Mouse (Mus musculus): Measurements from ENCODE around the gene Spata31d1a. TPM values are rescaled to one million over a fixed set of nuclear protein-coding genes. Genes with fewer than 3 reads are reported as not detected.
"Not testable (repeated sequence)": the region's sequence is repeated elsewhere in the genome, so short reads cannot be mapped to it uniquely, and the experiment has no call there.

Spata31d1a gene
- polyA plus RNA-seq, 1 experiment from 2014 or later = 0.41 TPM

GRCm38 (mm10) chr13:59713710-59714109 lies 3.6 kb upstream of the Spata31d1a start:
- no peak overlapping the region for H3K4me3 ChIP-seq (ENCODE audit: low read depth, low read length)
- ATAC-seq (no peak), DNase-seq (ENCODE audit: low spot score) (no peak)
- H3K9ac ChIP-seq (replicated peaks; ENCODE audit: low read depth) = no peak overlapping the region
- H3K4me2 ChIP-seq (replicated peaks; ENCODE audit: low read depth, low read length) = no peak overlapping the region
- no peaks in the 10 kb centered on the region for H3K36me3 ChIP-seq (ENCODE audit: insufficient read depth, low read length)
- no peak overlapping the region for H3K27ac ChIP-seq (ENCODE audit: low read length)
- H3K9me3 ChIP-seq (ENCODE audit: low read length) = no peaks in the 10 kb centered on the region
- WGBS = 36% methylated on average over 3 of the region's 3 CpGs
- no peaks in the 10 kb centered on the region for H3K27me3 ChIP-seq (replicated peaks; ENCODE audit: insufficient read depth, low read length)
- H3K4me1 ChIP-seq (ENCODE audit: insufficient read depth, low read depth, low read length) = no peaks in the 10 kb centered on the region
- TF ChIP-seq CTCF (IDR thresholded peaks at IDR 0.05) (no peak), EP300 (IDR thresholded peaks at IDR 0.05) (no peak)

GRCm38 (mm10) chr13:59711984-59712383 lies 1.9 kb upstream of the Spata31d1a start, which contains the start of gene Spata31d1b:
Spata31d1b (plus strand) TSS chr13:59712284.
- not testable (repeated sequence) for H3K27me3 ChIP-seq (replicated peaks; ENCODE audit: insufficient read depth, low read length); H3K27ac ChIP-seq (ENCODE audit: low read length); H3K9ac ChIP-seq (replicated peaks; ENCODE audit: low read depth); H3K4me3 ChIP-seq (ENCODE audit: low read depth, low read length); H3K4me1 ChIP-seq (ENCODE audit: insufficient read depth, low read depth, low read length); H3K4me2 ChIP-seq (replicated peaks; ENCODE audit: low read depth, low read length); H3K9me3 ChIP-seq (ENCODE audit: low read length); DNase-seq (ENCODE audit: low spot score); H3K36me3 ChIP-seq (ENCODE audit: insufficient read depth, low read length); ATAC-seq
- 59% methylated on average over 3 of the region's 3 CpGs for WGBS

- Histone ChIP-seq H3K9me3 (ENCODE audit: low read length) (no peaks in the 10 kb centered on the region), H3K9ac (replicated peaks; ENCODE audit: low read depth) (no peak overlapping the region), H3K27me3 (replicated peaks; ENCODE audit: insufficient read depth, low read length) (no peaks in the 10 kb centered on the region), H3K4me2 (replicated peaks; ENCODE audit: low read depth, low read length) (peak overlapping the region; percentile 32), H3K36me3 (ENCODE audit: insufficient read depth, low read length) (no peaks in the 10 kb centered on the region), H3K4me1 (ENCODE audit: insufficient read depth, low read depth, low read length) (peaks cover 5% of the 10 kb centered on the region; the same call in 1 of the 2 replicates), H3K27ac (ENCODE audit: low read length) (no peak overlapping the region), H3K4me3 (ENCODE audit: low read depth, low read length) (no peak overlapping the region)
- ATAC-seq (peak; percentile 80), DNase-seq (ENCODE audit: low spot score) (peak; percentile 77)
- peak; percentile 59; the same call in 1 of the 2 replicates for TF ChIP-seq EP300 (IDR thresholded peaks at IDR 0.05)
- TF ChIP-seq CTCF (IDR thresholded peaks at IDR 0.05) = peak; percentile 72
- WGBS = 20% methylated on average over 12 of the region's 12 CpGs
Observed at GRCm38 (mm10) chr13:59704562-59704961, 5.6 kb downstream of the Spata31d1a start.

- Histone ChIP-seq H3K4me2 (replicated peaks; ENCODE audit: low read depth, low read length) (no peak overlapping the region), H3K9me3 (ENCODE audit: low read length) (no peaks in the 10 kb centered on the region), H3K4me1 (ENCODE audit: insufficient read depth, low read depth, low read length) (peaks cover 5% of the 10 kb centered on the region; the same call in 1 of the 2 replicates), H3K27ac (ENCODE audit: low read length) (no peak overlapping the region), H3K27me3 (replicated peaks; ENCODE audit: insufficient read depth, low read length) (no peaks in the 10 kb centered on the region), H3K4me3 (ENCODE audit: low read depth, low read length) (no peak overlapping the region), H3K36me3 (ENCODE audit: insufficient read depth, low read length) (no peaks in the 10 kb centered on the region), H3K9ac (replicated peaks; ENCODE audit: low read depth) (no peak overlapping the region)
- 73% methylated on average over 12 of the region's 12 CpGs for WGBS
- TF ChIP-seq CTCF (IDR thresholded peaks at IDR 0.05) (no peak), EP300 (IDR thresholded peaks at IDR 0.05) (no peak)
- ATAC-seq = no peak
- DNase-seq (ENCODE audit: low spot score) = no peak
Observed at GRCm38 (mm10) chr13:59703514-59703913, 6.6 kb downstream of the Spata31d1a start.

GRCm38 (mm10) chr13:59700137-59700536 lies 10.0 kb downstream of the Spata31d1a start:
- peak; percentile 26 for DNase-seq (ENCODE audit: low spot score)

GRCm38 (mm10) chr13:59699131-59699530 lies 11.0 kb downstream of the Spata31d1a start:
- WGBS = 88% methylated on average over 8 of the region's 8 CpGs
- no peak overlapping the region for H3K9ac ChIP-seq (replicated peaks; ENCODE audit: low read depth)
- H3K36me3 ChIP-seq (ENCODE audit: insufficient read depth, low read length) = no peaks in the 10 kb centered on the region
- TF ChIP-seq CTCF (IDR thresholded peaks at IDR 0.05) (no peak), EP300 (IDR thresholded peaks at IDR 0.05) (no peak)
- H3K27me3 ChIP-seq (replicated peaks; ENCODE audit: insufficient read depth, low read length) = no peaks in the 10 kb centered on the region
- no peaks in the 10 kb centered on the region for H3K4me1 ChIP-seq (ENCODE audit: insufficient read depth, low read depth, low read length)
- H3K9me3 ChIP-seq (ENCODE audit: low read length) = no peaks in the 10 kb centered on the region
- H3K27ac ChIP-seq (ENCODE audit: low read length) = no peak overlapping the region
- no peak overlapping the region for H3K4me2 ChIP-seq (replicated peaks; ENCODE audit: low read depth, low read length)
- ATAC-seq (no peak), DNase-seq (ENCODE audit: low spot score) (no peak)
- no peak overlapping the region for H3K4me3 ChIP-seq (ENCODE audit: low read depth, low read length)

More at GRCm38 (mm10) chr13:59700137-59700536, 10.0 kb downstream of the Spata31d1a start:
- H3K4me1 ChIP-seq (ENCODE audit: insufficient read depth, low read depth, low read length); H3K36me3 ChIP-seq (ENCODE audit: insufficient read depth, low read length); H3K9me3 ChIP-seq (ENCODE audit: low read length); H3K4me2 ChIP-seq (replicated peaks; ENCODE audit: low read depth, low read length); H3K27me3 ChIP-seq (replicated peaks; ENCODE audit: insufficient read depth, low read length); H3K9ac ChIP-seq (replicated peaks; ENCODE audit: low read depth); H3K27ac ChIP-seq (ENCODE audit: low read length); H3K4me3 ChIP-seq (ENCODE audit: low read depth, low read length): not testable (repeated sequence)
- ATAC-seq = peak; percentile 70
- 57% methylated on average over 1 of the region's 1 CpGs for WGBS

- WGBS = 71% methylated on average over 7 of the region's 7 CpGs
- no peaks in the 10 kb centered on the region for H3K36me3 ChIP-seq (ENCODE audit: insufficient read depth, low read length)
- H3K4me2 ChIP-seq (replicated peaks; ENCODE audit: low read depth, low read length) = no peak overlapping the region
- no peak for TF ChIP-seq EP300 (IDR thresholded peaks at IDR 0.05)
- TF ChIP-seq CTCF (IDR thresholded peaks at IDR 0.05) = no peak
- H3K4me3 ChIP-seq (ENCODE audit: low read depth, low read length) = no peak overlapping the region
- no peaks in the 10 kb centered on the region for H3K9me3 ChIP-seq (ENCODE audit: low read length)
- H3K27me3 ChIP-seq (replicated peaks; ENCODE audit: insufficient read depth, low read length) = no peaks in the 10 kb centered on the region
- no peak for ATAC-seq
- no peaks in the 10 kb centered on the region for H3K4me1 ChIP-seq (ENCODE audit: insufficient read depth, low read depth, low read length)
- H3K9ac ChIP-seq (replicated peaks; ENCODE audit: low read depth) = no peak overlapping the region
- no peak overlapping the region for H3K27ac ChIP-seq (ENCODE audit: low read length)
- DNase-seq (ENCODE audit: low spot score) = no peak
Observed at GRCm38 (mm10) chr13:59695781-59696180, 14.3 kb downstream of the Spata31d1a start.
